Comparison of ENCODE assay signal across 15 mouse cellular contexts in the genomic region with DNA sequence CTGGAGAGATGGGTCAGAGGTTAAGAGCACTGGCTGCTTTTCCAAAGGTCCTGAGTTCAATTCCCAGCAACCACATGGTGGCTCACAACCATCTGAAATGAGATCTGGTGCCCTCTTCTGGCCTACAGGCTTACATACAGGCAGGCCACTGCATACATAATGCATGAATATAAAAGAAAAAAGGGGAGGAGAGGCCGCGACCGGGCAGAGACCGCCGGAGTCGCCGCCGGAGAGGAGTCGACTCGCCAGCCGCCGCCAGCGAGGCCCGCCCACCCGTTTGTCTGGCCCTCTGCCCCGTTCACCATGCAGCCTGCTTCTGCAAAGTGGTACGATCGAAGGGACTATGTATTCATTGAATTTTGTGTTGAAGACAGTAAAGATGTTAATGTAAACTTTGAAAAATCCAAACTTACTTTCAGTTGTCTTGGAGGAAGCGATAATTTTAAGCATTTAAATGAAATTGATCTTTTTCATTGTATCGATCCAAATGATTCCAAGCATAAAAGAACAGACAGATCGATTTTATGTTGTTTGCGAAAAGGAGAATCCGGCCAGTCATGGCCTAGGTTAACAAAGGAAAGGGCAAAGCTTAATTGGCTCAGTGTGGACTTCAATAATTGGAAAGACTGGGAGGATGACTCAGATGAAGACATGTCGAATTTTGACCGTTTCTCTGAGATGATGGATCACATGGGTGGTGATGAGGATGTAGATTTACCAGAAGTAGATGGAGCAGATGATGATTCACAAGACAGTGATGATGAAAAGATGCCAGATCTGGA. TPM values are rescaled to one million over a fixed set of nuclear protein-coding genes. Genes with fewer than 3 reads are reported as not detected.
"Had no signal": no experiment of that assay in that cellular context is flagged by ENCODE, and none has a peak within 500 bp of the region (broad histone marks: within the 10 kb centered on the region; RNA-seq: fewer than 3 reads in every experiment).

No protein-coding gene starts in this region.

RNA-seq across cellular contexts. Expression of a gene that starts 12.0 kb away (rescaled TPM):
- total RNA-seq: megakaryocyte, adult 5-6 weeks; monocyte, adult 5-6 weeks; neutrophil, adult 5-6 weeks had no signal
- polyA plus RNA-seq: limb, embryonic 10.5 days; limb, embryonic 13.5 days; liver, embryonic 13.5 days; lung, embryonic 16.5 days; midbrain, embryonic 12.5 days; midbrain, embryonic 15.5 days; myocyte; neural tube, embryonic 13.5 days had no signal

RNA-seq across cellular contexts. Expression of a gene that starts 23.1 kb away (rescaled TPM):
- total RNA-seq: megakaryocyte, adult 5-6 weeks; monocyte, adult 5-6 weeks; neutrophil, adult 5-6 weeks had no signal
- polyA plus RNA-seq: kidney, embryonic 15.5 days; limb, embryonic 10.5 days; limb, embryonic 13.5 days; liver, embryonic 13.5 days; liver, embryonic 16.5 days; lung, adult 2 months; lung, embryonic 16.5 days; midbrain, embryonic 12.5 days; myocyte; stomach, embryonic 15.5 days had no signal

RNA-seq across cellular contexts. Expression of a gene that starts 23.1 kb away (rescaled TPM):
- total RNA-seq: megakaryocyte, adult 5-6 weeks; monocyte, adult 5-6 weeks; neutrophil, adult 5-6 weeks had no signal
- polyA plus RNA-seq: kidney, embryonic 15.5 days; limb, embryonic 10.5 days; limb, embryonic 13.5 days; liver, embryonic 13.5 days; liver, embryonic 16.5 days; lung, embryonic 16.5 days; midbrain, embryonic 12.5 days; midbrain, embryonic 15.5 days; myocyte; neural tube, embryonic 13.5 days; stomach, embryonic 15.5 days had no signal

RNA-seq across cellular contexts. Expression of a gene that starts 25.1 kb away (rescaled TPM):
- total RNA-seq: megakaryocyte, adult 5-6 weeks; monocyte, adult 5-6 weeks; neutrophil, adult 5-6 weeks had no signal
- polyA plus RNA-seq: limb, embryonic 10.5 days; limb, embryonic 13.5 days; liver, embryonic 13.5 days; liver, embryonic 16.5 days; lung, embryonic 16.5 days; midbrain, embryonic 12.5 days; midbrain, embryonic 15.5 days; myocyte; neural tube, embryonic 13.5 days had no signal
